ENCODE assay signal across 12 mouse cellular contexts in genomic region chr7:112407597-112407996, GRCm38 (mm10). TPM values are rescaled to one million over a fixed set of nuclear protein-coding genes. Genes with fewer than 3 reads are reported as not detected.
A peak's percentile ranks its signal among the peaks of the same experiment; 100 is the strongest.
DNase-seq lines count a peak whose midpoint lies in the region; ATAC-seq lines count a peak whose summit lies in the region.
"Had no signal": no experiment of that assay in that cellular context is flagged by ENCODE, and none has a peak within 500 bp of the region (broad histone marks: within the 10 kb centered on the region; RNA-seq: fewer than 3 reads in every experiment).

No protein-coding gene starts in this region.

- intact Hi-C loops in heart, postnatal 25 days (cut with DNase I) = loop anchor here (10.0 kb wide), 1 partner anchor 167 kb away; no protein-coding TSS in a partner anchor

- H3K4me1 ChIP-seq in heart, embryonic 12.5 days (replicated peaks) = peaks cover 26% of the 10 kb centered on the region
- H3K4me1 ChIP-seq: intestine, embryonic 15.5 days had no signal

- 23% methylated on average over 7 of the region's 7 CpGs for WGBS in heart, embryonic 12.5 days

- peak overlapping the region; percentile 81 for H3K27ac ChIP-seq in heart, embryonic 12.5 days (ENCODE audit: poor library complexity, severe bottlenecking)
- H3K27ac ChIP-seq: intestine, embryonic 15.5 days; liver, embryonic 14.5 days had no signal

- H3K9ac ChIP-seq in heart, embryonic 12.5 days = 0 out of 2 replicates have a peak overlapping the region, but pooled peaks have one; percentile 50
- H3K9ac ChIP-seq: intestine, embryonic 15.5 days; liver, embryonic 14.5 days had no signal

- DNase-seq in heart, adult 11 months = peak; percentile 84
- no peak for DNase-seq in heart, postnatal 25 days (ENCODE audit: low spot score)
- DNase-seq in right cerebral cortex, postnatal 10 days (ENCODE audit: low spot score in 2 of 2) = peak; percentile 52 to 65
- no peak for DNase-seq in right cerebral cortex, postnatal 36 days (ENCODE audit: low spot score in 2 of 2)
- peak; percentile 45 for DNase-seq in right cerebral cortex, postnatal 4 days
- DNase-seq in spleen, postnatal 14 days (ENCODE audit: low spot score in 2 of 2) = no peak
- no peak for DNase-seq in urinary bladder, postnatal 10 days (ENCODE audit: low spot score)
- DNase-seq: thymus, postnatal 36 days had no signal

- no peaks in the 10 kb centered on the region for H3K9me3 ChIP-seq in heart, embryonic 12.5 days (replicated peaks)
- H3K9me3 ChIP-seq: intestine, embryonic 15.5 days had no signal

- no peaks in the 10 kb centered on the region for H3K27me3 ChIP-seq in heart, embryonic 12.5 days (replicated peaks)
- H3K27me3 ChIP-seq: intestine, embryonic 15.5 days had no signal

- no peak overlapping the region for H3K4me3 ChIP-seq in heart, embryonic 12.5 days
- H3K4me3 ChIP-seq: intestine, embryonic 15.5 days had no signal

- H3K4me2 ChIP-seq in heart, embryonic 12.5 days = peak overlapping the region; percentile 32
- H3K4me2 ChIP-seq: intestine, embryonic 15.5 days had no signal

- ATAC-seq in heart, embryonic 12.5 days (ENCODE audit: insufficient number of reproducible peaks, low FRiP score) = no peak
- ATAC-seq: activated CD4-positive, CD25-positive, alpha-beta regulatory T cell, adult 4 months; intestine, embryonic 15.5 days had no signal

- no peaks in the 10 kb centered on the region for H3K36me3 ChIP-seq in heart, embryonic 12.5 days
- H3K36me3 ChIP-seq: intestine, embryonic 15.5 days had no signal

RNA-seq across cellular contexts. Expression of gene Parva, which starts 19.7 kb away (rescaled TPM):
- total RNA-seq in heart, postnatal 25 days (2021) = 10 to 100 TPM; 55.2 to 61.3 TPM
- 101 and 103 TPM in 2 replicates for polyA plus RNA-seq in heart, embryonic 12.5 days (2016; fragmentation: Nextera tagmentation; extraction: Ambion mirVana)
- polyA plus RNA-seq: activated CD4-positive, CD25-positive, alpha-beta regulatory T cell, adult 4 months had no signal

Comparison
In these comparisons a context has a peak if more than half of its experiments do, and no peak if none do; other contexts are left out.
1. DNase-seq: peak in heart, adult 11 months (single experiment), right cerebral cortex, postnatal 10 days (2 of 2) and right cerebral cortex, postnatal 4 days (single experiment); none in heart, postnatal 25 days (single experiment), right cerebral cortex, postnatal 36 days (0 of 2), spleen, postnatal 14 days (0 of 2) and urinary bladder, postnatal 10 days (single experiment).